In the genomic region with DNA sequence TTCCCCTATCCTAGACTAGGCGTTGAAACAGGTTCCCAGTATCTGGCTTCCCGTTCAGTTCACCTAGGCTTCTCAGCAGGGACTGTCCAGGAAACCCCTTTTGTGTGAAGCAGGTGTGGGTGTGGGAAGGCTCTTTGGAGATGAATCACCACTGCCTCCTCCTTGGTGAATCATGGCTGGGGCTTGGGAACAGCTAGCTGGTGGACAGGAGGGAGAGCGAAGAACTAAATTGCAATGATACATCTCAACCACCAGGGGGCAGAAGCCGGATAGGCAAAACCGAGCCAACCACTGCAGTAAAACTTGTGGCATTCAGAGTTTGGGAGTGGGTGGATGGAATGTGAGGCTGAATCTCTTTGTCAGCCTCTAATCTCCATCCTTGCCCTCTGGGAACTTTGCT, we compare ENCODE assay signal across 8 mouse cellular contexts. TPM values are rescaled to one million over a fixed set of nuclear protein-coding genes. Genes with fewer than 3 reads are reported as not detected.
DNase-seq lines count a peak whose midpoint lies in the region; ATAC-seq lines count a peak whose summit lies in the region.

No protein-coding gene starts in this region.

- no peaks in the 10 kb centered on the region for H3K9me3 ChIP-seq in limb, embryonic 12.5 days

- peak; percentile 77 for DNase-seq in gastrocnemius, adult 18-20 months (ENCODE audit: low spot score)
- DNase-seq in gastrocnemius, adult 8-10 months (ENCODE audit: low spot score in 2 of 2), result no peak
- peak; percentile 29 to 38 for DNase-seq in cerebellum, postnatal 25 days
- peak; percentile 47 for DNase-seq in gastrocnemius, postnatal 10 days
- DNase-seq in kidney, adult 9 months, result peak; percentile 54
- peak; percentile 44 to 56 for DNase-seq in monocyte, adult 2 months (ENCODE audit: low read depth in 1 of 2, low spot score in 2 of 2)
- DNase-seq in spleen, postnatal 4 days (ENCODE audit: low spot score in 2 of 2), result peak; percentile 40 to 74

- ATAC-seq in limb, embryonic 12.5 days (ENCODE audit: insufficient number of reproducible peaks, insufficient read depth, low FRiP score, low TSS enrichment, low read depth), result peak; percentile 27

- H3K4me2 ChIP-seq in limb, embryonic 12.5 days, result no peak overlapping the region

- H3K27me3 ChIP-seq in limb, embryonic 12.5 days, result no peaks in the 10 kb centered on the region

- H3K4me3 ChIP-seq in limb, embryonic 12.5 days (replicated peaks), result no peak overlapping the region

- H3K9ac ChIP-seq in limb, embryonic 12.5 days (replicated peaks), result no peak overlapping the region

- H3K27ac ChIP-seq in limb, embryonic 12.5 days, result no peak overlapping the region

- WGBS in limb, embryonic 12.5 days, result 28% methylated on average over 5 of the region's 5 CpGs

- no peaks in the 10 kb centered on the region for H3K36me3 ChIP-seq in limb, embryonic 12.5 days

- peaks cover 4% of the 10 kb centered on the region for H3K4me1 ChIP-seq in limb, embryonic 12.5 days (replicated peaks)

RNA-seq across cellular contexts. Expression of a gene that starts 4.5 kb away (rescaled TPM):
- not detected for total RNA-seq in gastrocnemius, adult 18-20 months (2021)
- not detected for total RNA-seq in gastrocnemius, adult 8-10 months (2022)
- not detected for total RNA-seq in gastrocnemius, postnatal 10 days (2021)
- not detected in 2 replicates for polyA plus RNA-seq in limb, embryonic 12.5 days (2016; fragmentation: Nextera tagmentation; extraction: Ambion mirVana)

RNA-seq across cellular contexts. Expression of a gene that starts 16.1 kb away (rescaled TPM):
- not detected for total RNA-seq in gastrocnemius, adult 18-20 months (2021)
- total RNA-seq in gastrocnemius, adult 8-10 months (2022), result not detected
- total RNA-seq in gastrocnemius, postnatal 10 days (2021), result not detected
- not detected in 2 replicates for polyA plus RNA-seq in limb, embryonic 12.5 days (2016; fragmentation: Nextera tagmentation; extraction: Ambion mirVana)

RNA-seq across cellular contexts. Expression of a gene that starts 18.0 kb away (rescaled TPM):
- total RNA-seq in gastrocnemius, adult 18-20 months (2021), result 10 to 100 TPM; 10.1 to 17.7 TPM
- 10 to 100 TPM in 2 of 4 experiments, 1 to 10 TPM in 2; 4.9 to 29.2 (median 11.3) TPM for total RNA-seq in gastrocnemius, adult 8-10 months (2022)
- 10 to 100 TPM in 1 of 2 experiments, 1 to 10 TPM in 1; 9.6 to 20.1 TPM for total RNA-seq in gastrocnemius, postnatal 10 days (2021)
- 3.5 and 4.7 TPM in 2 replicates for polyA plus RNA-seq in limb, embryonic 12.5 days (2016; fragmentation: Nextera tagmentation; extraction: Ambion mirVana)

RNA-seq across cellular contexts. Expression of a gene that starts 22.7 kb away (rescaled TPM):
- total RNA-seq in gastrocnemius, adult 18-20 months (2021), result 1 to 10 TPM in 1 of 2 experiments, not detected in 1; 2.5 TPM
- 1 to 10 TPM in 2 of 4 experiments, under 1 TPM in 1, not detected in 1; 0.68 to 2.5 (median 2.2) TPM for total RNA-seq in gastrocnemius, adult 8-10 months (2022)
- total RNA-seq in gastrocnemius, postnatal 10 days (2021), result not detected
- not detected in 2 replicates for polyA plus RNA-seq in limb, embryonic 12.5 days (2016; fragmentation: Nextera tagmentation; extraction: Ambion mirVana)

RNA-seq across cellular contexts. Expression of a gene that starts 25.2 kb away (rescaled TPM):
- total RNA-seq in gastrocnemius, adult 18-20 months (2021), result not detected
- total RNA-seq in gastrocnemius, adult 8-10 months (2022), result not detected
- 1 to 10 TPM in 1 of 2 experiments, under 1 TPM in 1; 0.49 to 1.6 TPM for total RNA-seq in gastrocnemius, postnatal 10 days (2021)
- polyA plus RNA-seq in limb, embryonic 12.5 days (2016; fragmentation: Nextera tagmentation; extraction: Ambion mirVana), result 0.06 and 0.16 TPM in 2 replicates

Comparison
In these comparisons a context has a peak if more than half of its experiments do, and no peak if none do; other contexts are left out.
1. DNase-seq: peak in gastrocnemius, adult 18-20 months (single experiment), cerebellum, postnatal 25 days (2 of 2), gastrocnemius, postnatal 10 days (single experiment), kidney, adult 9 months (single experiment), monocyte, adult 2 months (2 of 2) and spleen, postnatal 4 days (2 of 2); none in gastrocnemius, adult 8-10 months (0 of 2).